Mouse (Mus musculus) limb, embryonic 12.5 days (tissue): ENCODE results near the gene Mycbpap. TPM values are rescaled to one million over a fixed set of nuclear protein-coding genes. Genes with fewer than 3 reads are reported as not detected.

Experiments used
- ATAC-seq: fragments of 200-750 bp; cut with Nextera tagmentation; 2 replicates; pipeline ENCODE4 v1.8.0; 2017; ENCODE audit warnings: low read depth, moderate TSS enrichment; ENCODE audit not compliant: insufficient number of reproducible peaks, insufficient read depth, low FRiP score, low TSS enrichment
- H3K27ac ChIP-seq: fragments of 300-500 bp; sonication (generic); 2 replicates; pipeline ENCODE4 v1.5.1; 2016; ENCODE audit warnings: mild to moderate bottlenecking, moderate library complexity
- H3K27me3 ChIP-seq: fragments of 300-500 bp; sonication (generic); 2 replicates; pipeline ENCODE4 v1.6.1; 2016; ENCODE audit warnings: mild to moderate bottlenecking, moderate library complexity
- H3K36me3 ChIP-seq: fragments of 300-500 bp; sonication (generic); 2 replicates; pipeline ENCODE4 v1.6.1; 2016; ENCODE audit warnings: mild to moderate bottlenecking, moderate library complexity
- H3K4me1 ChIP-seq: fragments of 300-500 bp; sonication (generic); replicated peaks from 2 replicates; pipeline ENCODE4 v1.6.1; 2016
- H3K4me2 ChIP-seq: fragments of 300-500 bp; sonication (generic); 2 replicates; pipeline ENCODE4 v1.6.1; 2016; ENCODE audit warnings: mild to moderate bottlenecking, moderate library complexity
- H3K4me3 ChIP-seq: fragments of 300-500 bp; sonication (generic); replicated peaks from 2 replicates; pipeline ENCODE4 v1.5.1; 2016; ENCODE audit warnings: mild to moderate bottlenecking
- H3K9ac ChIP-seq: fragments of 300-500 bp; sonication (generic); replicated peaks from 2 replicates; pipeline ENCODE4 v1.6.1; 2016; ENCODE audit warnings: mild to moderate bottlenecking, moderate library complexity
- H3K9me3 ChIP-seq: fragments of 300-500 bp; sonication (generic); 2 replicates; pipeline ENCODE4 v1.6.1; 2016; ENCODE audit warnings: mild to moderate bottlenecking, moderate library complexity
- WGBS: fragments of 180-500 bp; shearing (Covaris S2); methylation state at CpG from one replicate; pipeline ENCODE4 v1.1.7; 2016; 5-methylcytosine and 5-hydroxymethylcytosine counted together
- polyA plus RNA-seq: library from polyadenylated mRNA; unstranded; fragments of >200 nt; fragmentation: Nextera tagmentation; extraction: Ambion mirVana; gene quantifications from 2 replicates; pipeline ENCODE4 v1.2.1, GENCODE M21; 2016

The Mycbpap gene
- polyA plus RNA-seq, 1 experiment from 2014 or later: 7.0 TPM

DNA sequence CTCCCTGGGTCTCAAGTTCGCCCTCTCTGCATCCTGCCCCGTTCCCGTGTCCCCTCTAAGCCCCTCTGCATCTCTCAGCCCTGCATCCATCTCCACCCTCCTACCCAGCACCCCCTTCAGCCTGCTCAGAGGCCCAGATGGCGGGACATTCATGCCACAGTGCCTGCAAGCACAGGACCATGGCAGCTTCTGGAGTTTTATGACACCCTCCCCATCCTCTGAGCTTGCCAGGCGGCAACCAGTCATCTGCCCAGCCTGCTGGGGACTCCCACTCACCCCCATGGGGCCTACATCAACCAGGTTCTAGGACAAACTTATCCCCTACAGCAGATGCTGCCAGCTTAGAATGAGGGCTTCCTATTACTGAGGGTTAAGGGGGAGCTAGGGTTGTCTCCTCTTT is 66.8 kb downstream of the Mycbpap start:
- H3K27ac ChIP-seq: no peak overlapping the region
- peaks cover 9% of the 10 kb centered on the region; the same call in 1 of the 2 replicates for H3K4me1 ChIP-seq
- H3K27me3 ChIP-seq: no peaks in the 10 kb centered on the region
- H3K4me2 ChIP-seq: no peak overlapping the region
- 68% methylated on average over 5 of the region's 5 CpGs for WGBS
- H3K4me3 ChIP-seq: no peak overlapping the region
- H3K9me3 ChIP-seq: no peaks in the 10 kb centered on the region
- ATAC-seq: no peak
- H3K9ac ChIP-seq: no peak overlapping the region
- peaks cover 94% of the 10 kb centered on the region for H3K36me3 ChIP-seq

Other genes with a start within 250 kb of the Mycbpap start
- not detected in 2 replicates for gene Gm21885, start 239.9 kb downstream of the Mycbpap start, polyA plus RNA-seq
- gene Luc7l3, start 199.8 kb downstream of the Mycbpap start, polyA plus RNA-seq: 143 and 148 TPM in 2 replicates
- gene Ankrd40, start 193.7 kb downstream of the Mycbpap start, polyA plus RNA-seq: 23.9 and 35.0 TPM in 2 replicates
- gene Abcc3, start 128.7 kb downstream of the Mycbpap start, polyA plus RNA-seq: 0.63 and 0.84 TPM in 2 replicates
- 25.5 and 26.9 TPM in 2 replicates for gene Cacna1g, start 47.5 kb downstream of the Mycbpap start, polyA plus RNA-seq
- 0.20 and 0.40 TPM in 2 replicates for gene Spata20, start 35.6 kb downstream of the Mycbpap start, polyA plus RNA-seq
- gene Epn3, start 21.8 kb downstream of the Mycbpap start, polyA plus RNA-seq: 2.8 and 4.1 TPM in 2 replicates
- 4.1 and 5.7 TPM in 2 replicates for gene Rsad1, start 27.5 kb upstream of the Mycbpap start, polyA plus RNA-seq
- gene Chad, start 43.3 kb upstream of the Mycbpap start, polyA plus RNA-seq: 3.6 and 5.3 TPM in 2 replicates
- 5.0 and 6.0 TPM in 2 replicates for gene Acsf2, start 80.1 kb upstream of the Mycbpap start, polyA plus RNA-seq
- gene Lrrc59, start 108.0 kb upstream of the Mycbpap start, polyA plus RNA-seq: 205 and 217 TPM in 2 replicates
- 144 and 148 TPM in 2 replicates for gene Mrpl27, start 132.0 kb upstream of the Mycbpap start, polyA plus RNA-seq
- 37.1 and 42.2 TPM in 2 replicates for gene Eme1, start 132.2 kb upstream of the Mycbpap start, polyA plus RNA-seq
- gene Xylt2, start 155.8 kb upstream of the Mycbpap start, polyA plus RNA-seq: 24.7 and 31.9 TPM in 2 replicates
- gene Gm11541, start 182.8 kb upstream of the Mycbpap start, polyA plus RNA-seq: 0.13 and 0.17 TPM in 2 replicates
- gene Cdc34b, start 220.0 kb upstream of the Mycbpap start, polyA plus RNA-seq: 0.18 TPM in 1 of 2 replicates, not detected in the other